Mouse (Mus musculus): ENCODE results near the gene Ubc. TPM values are rescaled to one million over a fixed set of nuclear protein-coding genes. Genes with fewer than 3 reads are reported as not detected.
A peak's percentile ranks its signal among the peaks of the same experiment; 100 is the strongest.

Gene Ubc
- total RNA-seq, 2 experiments from 2014 or later = 810 to 811 TPM

- intact Hi-C loops (cut with DNase I) = loop anchor here (5.0 kb wide), 1 partner anchor 65 kb away; no protein-coding TSS in a partner anchor
Measured at GRCm38 (mm10) chr5:125357543-125358269, 32.3 kb downstream of the Ubc start.

GRCm38 (mm10) chr5:125355650-125356049, 34.4 kb downstream of the Ubc start:
- no peak for DNase-seq (ENCODE audit: low spot score in 2 of 2)
- intact Hi-C loops (cut with DNase I) = loop anchor here (5.0 kb wide), 1 partner anchor 63 kb away; no protein-coding TSS in a partner anchor

More at GRCm38 (mm10) chr5:125357543-125358269, 32.3 kb downstream of the Ubc start:
- no peak for DNase-seq (ENCODE audit: low spot score in 2 of 2)

- intact Hi-C loops (cut with DNase I) = loop anchor here (5.0 kb wide), 1 partner anchor 63 kb away; no protein-coding TSS in a partner anchor
- no peak for DNase-seq (ENCODE audit: low spot score in 2 of 2)
Measured at GRCm38 (mm10) chr5:125354885-125355492, 35.0 kb downstream of the Ubc start.

GRCm38 (mm10) chr5:125352781-125353294, 37.2 kb downstream of the Ubc start:
- no peak for DNase-seq (ENCODE audit: low spot score in 2 of 2)
- intact Hi-C loops (cut with DNase I) = no loop called here

- DNase-seq (ENCODE audit: low spot score in 2 of 2) = no peak
- intact Hi-C loops (cut with DNase I) = no loop called here
Measured at GRCm38 (mm10) chr5:125351939-125352338, 38.1 kb downstream of the Ubc start.

GRCm38 (mm10) chr5:125351057-125351456, 38.9 kb downstream of the Ubc start:
- no peak for DNase-seq (ENCODE audit: low spot score in 2 of 2)
- intact Hi-C loops (cut with DNase I) = no loop called here

- intact Hi-C loops (cut with DNase I) = no loop called here
- no peak for DNase-seq (ENCODE audit: low spot score in 2 of 2)
Measured at GRCm38 (mm10) chr5:125349391-125349790, 40.6 kb downstream of the Ubc start.

GRCm38 (mm10) chr5:125348487-125348886, 41.5 kb downstream of the Ubc start:
- DNase-seq (ENCODE audit: low spot score in 2 of 2) = peak in 1 of 2 experiments; percentile 39
- intact Hi-C loops (cut with DNase I) = no loop called here

- intact Hi-C loops (cut with DNase I) = no loop called here
- DNase-seq (ENCODE audit: low spot score in 2 of 2) = no peak
Measured at GRCm38 (mm10) chr5:125348067-125348466, 41.9 kb downstream of the Ubc start.

- intact Hi-C loops (cut with DNase I) = no loop called here
- DNase-seq (ENCODE audit: low spot score in 2 of 2) = no peak
Measured at GRCm38 (mm10) chr5:125344296-125344695, 45.7 kb downstream of the Ubc start.

GRCm38 (mm10) chr5:125341459-125342090, 48.4 kb downstream of the Ubc start:
- intact Hi-C loops (cut with DNase I) = no loop called here
- DNase-seq (ENCODE audit: low spot score in 2 of 2) = no peak

- intact Hi-C loops (cut with DNase I) = no loop called here
- peak; percentile 81 to 87 for DNase-seq (ENCODE audit: low spot score in 2 of 2)
Measured at GRCm38 (mm10) chr5:125340547-125341262, 49.3 kb downstream of the Ubc start, which contains the start of gene Scarb1. Scarb1 (minus strand) TSS chr5:125341094.

GRCm38 (mm10) chr5:125339851-125340531, 50.0 kb downstream of the Ubc start:
- intact Hi-C loops (cut with DNase I) = no loop called here
- DNase-seq (ENCODE audit: low spot score in 2 of 2) = peak; percentile 22 to 59

- intact Hi-C loops (cut with DNase I) = no loop called here
- DNase-seq (ENCODE audit: low spot score in 2 of 2) = peak; percentile 20 to 26
Measured at GRCm38 (mm10) chr5:125339108-125339751, 50.8 kb downstream of the Ubc start.

GRCm38 (mm10) chr5:125337526-125337925, 52.5 kb downstream of the Ubc start:
- intact Hi-C loops (cut with DNase I) = no loop called here

GRCm38 (mm10) chr5:125337012-125337411, 53.0 kb downstream of the Ubc start:
- DNase-seq (ENCODE audit: low spot score in 2 of 2) = no peak
- intact Hi-C loops (cut with DNase I) = no loop called here

More at GRCm38 (mm10) chr5:125337526-125337925, 52.5 kb downstream of the Ubc start:
- DNase-seq (ENCODE audit: low spot score in 2 of 2) = no peak

Measured in left cerebral cortex, postnatal 25 days (tissue).